Mouse (Mus musculus) bone marrow macrophage, adult 2 months (primary cell): ENCODE data around the gene Ikzf1.

Experiments used
- CTCF ChIP-seq: IDR thresholded peaks from 2 replicates; pipeline ENCODE4 v1.5.1; 2012; ENCODE audit warnings: low read depth, mild to moderate bottlenecking, low read length, moderate library complexity
- POLR2A ChIP-seq: IDR thresholded peaks from 2 replicates; pipeline ENCODE4 v1.6.1; 2012; ENCODE audit warnings: mild to moderate bottlenecking, low read depth, low read length, borderline replicate concordance

DNA sequence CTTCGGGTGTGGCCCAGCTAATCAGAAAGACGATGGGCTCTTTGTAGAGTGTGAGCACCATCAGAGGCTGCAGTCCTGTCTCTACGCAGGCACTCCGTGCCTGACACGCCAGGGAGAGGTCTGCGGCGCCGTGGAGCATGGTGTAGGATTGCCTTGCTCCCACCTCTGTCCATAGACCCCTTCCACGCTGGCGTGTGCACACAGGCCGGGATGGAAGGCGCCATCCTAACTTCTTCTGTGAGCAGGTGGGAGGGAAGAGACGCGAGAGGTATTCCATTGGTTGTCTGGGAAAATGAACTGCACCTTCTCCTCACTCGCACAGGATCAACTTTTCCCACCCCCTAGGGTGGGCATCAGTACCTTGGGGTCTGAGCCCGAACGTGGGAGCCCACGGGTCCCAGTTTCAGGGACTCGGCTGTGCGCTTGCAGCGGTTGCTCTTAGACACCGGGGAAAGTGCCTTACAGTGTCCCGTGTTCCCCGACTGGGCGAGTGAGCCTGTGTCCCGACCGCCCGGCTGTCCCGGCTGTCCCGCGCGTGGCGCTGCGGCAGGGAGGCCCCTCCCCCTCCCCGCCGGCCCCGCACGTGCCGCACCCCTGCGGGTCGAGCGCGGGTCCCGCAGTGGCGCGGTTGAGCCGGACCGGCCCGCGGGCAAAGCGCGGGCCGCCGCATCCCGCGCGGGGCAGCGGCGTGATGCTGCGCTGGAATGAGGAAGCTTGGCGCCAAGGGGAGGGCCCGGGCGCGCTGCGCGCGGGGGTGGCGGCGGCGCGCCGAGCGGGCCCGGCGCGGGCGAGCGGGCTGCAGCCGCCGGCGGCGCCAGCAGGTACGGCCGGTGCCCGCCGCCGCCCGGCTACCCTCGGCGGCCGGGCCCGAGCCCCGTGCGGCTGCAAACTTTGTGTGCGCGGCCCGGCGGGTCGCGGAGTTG is at the start of gene Ikzf1:
- TF ChIP-seq CTCF (no peak), POLR2A (no peak)
